Mouse (Mus musculus) retina, postnatal 1 day (tissue): ENCODE results near the gene Vmn1r111.
"Not testable (repeated sequence)": the region's sequence is repeated elsewhere in the genome, so short reads cannot be mapped to it uniquely, and the experiment has no call there.

Experiments
- DNase-seq: peaks from one replicate; pipeline ENCODE4 v3.0.0-alpha.2; 2012

Gene Vmn1r111

GRCm38 (mm10) chr7:20703116-20703515 is at the start of gene Vmn1r111:
Vmn1r111 (minus strand) TSS chr7:20703216.
- not testable (repeated sequence) for DNase-seq

GRCm38 (mm10) chr7:20730524-20730923 is 27.5 kb upstream of the Vmn1r111 start, which contains the start of gene Gm10668:
Gm10668 (minus strand) TSS chr7:20730624.
- DNase-seq: not testable (repeated sequence)

- not testable (repeated sequence) for DNase-seq
These were observed 34.4 kb downstream of the Vmn1r111 start, which contains the start of gene Vmn1r107 for GRCm38 (mm10) chr7:20668618-20669017. Vmn1r107 (plus strand) TSS chr7:20668918.
